Mouse (Mus musculus) right cerebral cortex, postnatal 4 days (tissue): ENCODE data around the gene Pctp.

Experiments used
- DNase-seq: peaks from one replicate; pipeline ENCODE4 v3.0.0-alpha.2; 2022

The Pctp gene

DNA sequence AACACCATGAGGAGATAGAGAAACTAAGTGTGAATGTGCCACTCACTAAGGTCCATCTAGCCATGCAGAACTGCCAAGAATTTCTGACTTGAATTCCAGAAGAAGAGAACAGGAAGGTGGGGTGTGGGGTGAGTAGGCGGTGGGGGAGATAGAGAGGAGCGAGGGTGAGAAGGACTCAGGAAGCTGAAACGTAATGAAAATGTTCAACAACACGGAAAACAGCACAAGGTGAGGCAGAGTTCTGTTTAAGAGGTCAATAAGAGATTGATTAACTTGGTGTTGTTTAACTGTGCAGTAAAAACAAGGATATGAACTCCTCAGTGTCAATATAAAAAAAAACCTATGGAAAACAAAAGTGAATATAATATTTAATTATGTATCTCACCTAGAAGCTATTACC, 3.4 kb upstream of the Pctp start:
- DNase-seq, result no peak

DNA sequence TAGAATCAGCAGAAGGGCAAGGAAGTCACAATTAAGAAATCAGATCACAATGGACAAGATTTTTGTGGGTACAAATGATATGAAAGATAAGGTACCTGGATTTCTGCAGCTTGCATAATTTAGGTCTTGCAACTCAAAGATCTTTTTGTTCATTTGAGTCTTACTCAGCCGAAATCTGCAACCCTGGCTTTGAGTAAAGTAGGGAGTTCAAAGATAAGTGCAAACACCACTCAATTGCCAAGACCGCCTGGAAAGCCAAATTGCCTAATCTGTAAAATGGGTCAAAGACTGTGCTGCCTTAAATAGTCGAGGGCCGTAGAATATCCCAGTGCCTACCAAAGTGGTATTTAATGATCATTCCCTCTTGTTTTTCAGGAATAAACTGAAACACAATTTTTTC, 692 bp upstream of the Pctp start:
- no peak for DNase-seq

DNA sequence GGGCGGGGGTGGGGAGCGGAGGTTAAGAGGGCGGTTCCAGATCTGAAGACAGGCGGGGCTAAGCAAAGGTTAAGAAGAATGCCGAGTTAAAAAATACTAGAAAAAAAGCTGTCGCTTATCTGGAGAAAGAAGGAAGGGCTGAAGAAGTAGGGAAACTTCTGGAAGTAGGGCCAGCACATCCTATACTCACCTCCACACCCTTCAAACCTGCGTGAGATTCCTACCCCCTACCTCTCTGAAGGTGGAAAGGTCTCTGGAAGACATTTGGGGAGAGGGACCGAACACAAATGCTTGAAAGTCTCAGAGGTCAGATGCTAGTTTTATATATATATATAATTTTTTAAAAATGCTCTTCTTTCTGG, 274 bp upstream of the Pctp start:
- DNase-seq, result no peak

DNA sequence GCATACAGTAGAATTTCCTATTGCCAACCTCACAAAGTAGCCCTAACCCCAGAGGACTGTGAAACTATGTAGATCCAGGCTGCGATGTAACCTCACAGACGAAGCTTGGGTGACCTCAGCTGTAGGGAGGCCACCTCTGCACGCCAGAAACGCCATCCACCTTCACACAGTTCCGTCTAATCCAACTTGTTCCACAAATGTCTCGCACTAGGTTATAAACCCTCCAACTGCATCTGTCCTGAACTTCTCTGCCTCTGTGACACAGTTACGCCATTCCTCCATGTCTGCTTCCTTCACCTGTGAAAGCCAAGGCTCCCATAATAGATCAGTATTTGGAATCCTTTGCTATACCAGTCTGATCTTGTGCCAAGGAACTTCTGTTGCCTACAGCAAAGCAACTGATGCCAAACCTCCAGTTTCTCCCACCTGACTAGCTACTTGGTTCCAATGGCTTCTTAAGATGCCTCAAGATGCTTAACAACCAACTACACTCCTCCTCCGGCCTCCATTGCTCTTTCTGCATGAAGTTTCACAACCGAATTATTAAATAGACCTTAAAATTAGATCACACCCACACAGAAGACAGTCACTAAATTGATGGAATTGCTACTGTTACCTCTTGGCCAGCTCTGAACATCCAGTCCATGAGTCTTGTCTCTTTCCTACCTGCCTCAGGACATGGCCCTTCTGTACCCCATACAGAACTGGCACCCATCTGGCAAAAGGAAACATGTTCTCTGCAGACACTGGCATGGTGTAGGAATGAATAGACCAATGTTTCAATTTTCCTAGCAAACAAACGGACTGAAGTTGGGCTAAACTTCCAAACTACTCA, 1.1 kb downstream of the Pctp start:
- DNase-seq, result no peak

DNA sequence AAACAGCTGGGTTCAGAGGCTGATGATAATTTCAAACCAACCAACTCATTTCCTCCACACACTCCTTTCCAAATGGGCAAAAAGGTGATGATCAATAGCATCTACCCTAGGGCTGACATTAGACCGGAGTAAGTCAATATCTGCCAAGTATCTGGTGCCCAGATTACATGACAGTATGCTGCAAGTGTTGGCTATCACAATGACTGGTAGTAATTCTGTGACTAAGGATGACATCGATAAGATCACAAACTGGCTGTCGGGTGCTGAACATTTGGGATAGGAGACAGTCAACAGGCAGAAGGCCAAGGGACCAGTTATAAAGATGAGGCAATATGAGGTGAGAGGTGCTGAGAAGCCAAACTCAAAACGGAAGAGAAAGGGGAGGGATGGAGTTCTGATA, 2.0 kb downstream of the Pctp start:
- DNase-seq, result no peak

DNA sequence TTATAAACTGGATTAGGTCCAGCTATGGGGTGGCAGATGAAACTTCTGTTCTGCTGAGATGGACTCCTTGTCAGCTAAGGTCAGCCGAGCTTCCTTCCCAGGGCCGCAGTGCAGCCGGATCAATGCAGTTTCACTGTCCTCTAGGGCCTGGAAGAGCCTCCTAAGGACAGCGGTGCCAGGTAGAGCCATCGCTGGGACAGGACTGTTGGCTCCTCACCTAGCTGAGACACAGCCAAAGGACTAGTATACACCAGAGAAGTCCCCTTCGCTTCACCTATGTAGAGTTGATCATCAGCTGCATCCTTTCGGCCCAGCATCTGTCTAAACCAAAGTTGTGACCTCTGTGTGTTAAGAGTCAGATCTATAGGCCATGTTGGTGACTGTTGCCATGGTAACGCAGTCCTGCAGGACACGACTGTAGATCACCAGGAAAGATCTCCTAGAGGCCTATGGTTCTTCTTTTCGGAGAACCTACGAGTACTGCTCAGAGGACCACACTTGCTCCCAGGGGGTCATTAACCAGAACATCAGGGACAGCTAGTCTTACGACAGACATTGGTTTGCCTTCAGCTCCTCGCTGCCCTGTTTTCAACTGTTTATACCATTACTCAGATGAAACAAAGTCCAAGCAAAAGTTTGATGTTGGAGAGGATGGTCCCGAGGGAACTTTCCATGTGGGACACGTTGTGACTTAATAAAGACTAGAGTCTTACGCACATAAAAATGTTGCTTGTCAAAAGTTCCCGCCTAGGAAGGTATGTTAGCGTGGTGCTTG, 3.5 kb downstream of the Pctp start:
- no peak for DNase-seq

DNA sequence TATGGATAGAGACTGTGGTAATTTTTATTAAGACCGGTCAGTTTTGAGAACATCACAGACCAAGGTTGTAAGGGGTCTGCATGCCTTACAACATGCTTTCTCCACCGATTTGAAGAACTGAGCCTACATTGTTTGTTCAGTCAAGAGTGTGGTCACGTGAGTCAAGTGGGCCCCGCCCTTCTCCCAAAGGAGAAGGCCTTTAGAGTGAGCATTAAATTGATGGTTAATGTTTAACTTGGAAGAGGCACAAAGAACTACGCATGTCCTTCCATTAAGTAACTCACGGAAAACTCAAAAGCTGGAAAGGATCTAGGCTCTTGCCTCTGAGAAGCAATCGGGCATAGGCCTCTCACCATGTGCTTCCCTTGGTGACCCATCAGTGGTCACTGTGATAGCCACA, 5.8 kb downstream of the Pctp start:
- no peak for DNase-seq

DNA sequence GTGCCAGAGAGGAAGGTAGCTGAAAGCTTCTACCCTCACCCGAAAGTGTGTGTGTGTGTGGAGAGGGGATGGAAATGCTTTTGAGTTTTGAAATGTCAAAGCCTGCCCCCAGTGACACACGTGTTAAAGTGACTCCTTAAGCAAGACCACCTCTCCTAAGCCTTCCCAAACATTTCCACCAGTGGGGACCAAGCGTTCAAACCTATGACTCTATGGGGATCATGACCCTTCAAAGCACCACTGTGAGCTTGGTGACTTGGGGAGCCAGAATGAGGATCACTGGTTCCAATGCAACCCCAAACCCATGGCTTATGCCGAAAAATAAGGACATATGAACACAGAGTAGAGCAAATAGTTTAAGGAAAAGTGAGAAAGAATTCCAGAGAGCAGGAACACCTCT, 6.3 kb downstream of the Pctp start:
- DNase-seq, result no peak

DNA sequence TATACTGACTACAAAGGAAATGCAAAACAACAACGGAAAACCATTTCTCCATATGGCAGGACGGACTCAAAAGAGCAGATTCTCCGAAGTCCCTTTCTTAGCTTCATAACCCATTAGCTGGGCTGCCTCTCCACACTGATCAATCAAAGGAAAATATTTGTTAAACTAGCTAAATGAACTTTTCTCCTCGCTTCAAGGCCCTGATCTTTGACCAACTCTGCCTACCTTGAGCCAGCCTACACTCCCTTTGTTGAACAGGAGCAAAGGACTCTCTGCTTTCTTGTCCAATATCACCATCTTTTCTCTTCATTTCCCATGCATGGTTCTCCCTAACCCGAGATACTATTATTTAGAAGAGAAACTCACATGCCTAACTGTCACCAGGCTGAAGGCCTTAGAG, 7.1 kb downstream of the Pctp start:
- no peak for DNase-seq

DNA sequence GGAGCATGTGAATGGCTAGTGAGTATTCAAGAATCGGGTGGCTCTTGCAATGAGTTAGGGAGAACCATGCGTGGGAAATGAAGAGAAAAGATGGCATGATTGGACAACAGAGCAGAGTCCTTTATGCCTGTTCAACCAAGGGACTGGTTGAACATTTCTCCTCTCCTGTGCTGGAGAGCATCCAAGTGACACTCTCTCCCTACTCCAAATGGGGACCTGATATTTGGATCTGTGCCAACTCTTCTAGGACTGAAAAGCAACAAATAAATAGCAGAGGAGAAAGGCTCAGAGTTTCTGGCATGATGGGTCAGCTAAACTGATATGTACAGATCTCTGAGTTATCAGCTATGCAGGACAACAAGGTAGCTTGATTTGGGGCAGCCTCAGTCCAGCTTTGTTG, 8.0 kb downstream of the Pctp start:
- DNase-seq, result no peak

DNA sequence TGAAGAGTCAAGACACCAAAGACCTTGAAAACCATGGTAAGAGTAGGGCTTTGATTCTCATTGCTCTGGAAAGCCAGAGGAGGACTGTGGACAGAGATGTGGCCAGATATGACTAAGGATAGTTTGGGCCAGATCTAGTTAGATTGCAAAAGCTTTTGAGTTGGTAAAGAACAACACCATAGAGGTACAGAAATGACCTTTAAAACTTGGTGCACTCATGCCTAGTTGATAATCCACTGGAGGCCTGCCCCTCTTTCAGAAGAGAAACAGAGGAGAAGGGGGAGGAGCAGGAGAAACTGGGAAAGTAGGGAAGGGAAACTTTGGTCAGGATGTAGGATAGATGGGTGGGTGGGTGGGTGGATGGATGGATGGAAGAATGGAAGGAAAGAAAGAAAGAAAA, 11.0 kb downstream of the Pctp start:
- DNase-seq, result no peak

DNA sequence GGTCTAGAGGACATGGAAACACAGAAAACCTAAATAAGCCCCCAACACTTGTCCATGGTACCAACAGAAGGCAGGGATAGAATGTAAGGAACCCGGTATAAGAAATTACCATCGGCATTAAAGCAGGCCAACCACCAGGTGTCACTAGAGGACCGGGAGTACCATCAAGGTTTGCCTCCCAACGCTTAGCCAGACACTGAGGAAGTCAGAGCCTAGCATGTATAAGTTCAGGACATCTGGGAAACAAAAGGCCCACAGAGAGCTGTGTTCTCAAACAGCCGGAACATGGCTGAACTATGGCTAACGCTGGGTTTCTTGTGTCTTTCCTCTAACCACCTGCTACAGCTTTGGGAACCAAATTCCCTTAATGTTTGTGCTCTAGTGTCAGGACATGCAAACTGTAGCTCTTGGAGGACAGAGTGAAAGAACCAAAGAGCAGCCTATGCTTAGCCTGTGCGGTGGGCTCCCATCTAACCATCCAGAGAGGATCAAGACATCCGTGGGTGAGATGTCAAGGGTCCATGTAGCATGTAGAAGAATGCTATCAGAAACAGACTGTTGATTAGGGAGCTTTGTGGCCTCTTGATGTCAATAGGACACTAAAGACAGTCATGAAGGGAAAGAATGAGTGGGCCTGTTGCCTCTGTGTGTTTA, 13.6 kb downstream of the Pctp start:
- peak; percentile 81 for DNase-seq

DNA sequence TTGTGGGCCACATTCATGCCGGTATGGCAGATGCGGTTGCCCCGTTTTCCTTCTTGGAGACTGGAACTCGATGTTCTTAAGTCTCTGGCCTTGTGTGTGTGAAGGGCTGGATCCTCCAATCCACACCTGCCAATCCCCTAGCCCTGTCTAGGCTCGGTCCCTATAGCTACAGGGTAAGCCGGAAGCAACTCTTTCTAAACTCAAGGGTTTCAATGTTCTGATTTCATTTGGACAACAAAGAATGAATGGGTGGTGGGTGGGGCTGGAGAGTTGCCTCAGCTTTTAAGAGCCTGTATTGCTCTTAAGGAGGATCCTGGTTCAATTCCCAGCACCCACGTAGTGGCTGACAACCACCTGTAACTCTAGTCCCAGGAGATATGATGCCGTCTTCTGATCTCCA, 16.2 kb downstream of the Pctp start:
- no peak for DNase-seq

DNA sequence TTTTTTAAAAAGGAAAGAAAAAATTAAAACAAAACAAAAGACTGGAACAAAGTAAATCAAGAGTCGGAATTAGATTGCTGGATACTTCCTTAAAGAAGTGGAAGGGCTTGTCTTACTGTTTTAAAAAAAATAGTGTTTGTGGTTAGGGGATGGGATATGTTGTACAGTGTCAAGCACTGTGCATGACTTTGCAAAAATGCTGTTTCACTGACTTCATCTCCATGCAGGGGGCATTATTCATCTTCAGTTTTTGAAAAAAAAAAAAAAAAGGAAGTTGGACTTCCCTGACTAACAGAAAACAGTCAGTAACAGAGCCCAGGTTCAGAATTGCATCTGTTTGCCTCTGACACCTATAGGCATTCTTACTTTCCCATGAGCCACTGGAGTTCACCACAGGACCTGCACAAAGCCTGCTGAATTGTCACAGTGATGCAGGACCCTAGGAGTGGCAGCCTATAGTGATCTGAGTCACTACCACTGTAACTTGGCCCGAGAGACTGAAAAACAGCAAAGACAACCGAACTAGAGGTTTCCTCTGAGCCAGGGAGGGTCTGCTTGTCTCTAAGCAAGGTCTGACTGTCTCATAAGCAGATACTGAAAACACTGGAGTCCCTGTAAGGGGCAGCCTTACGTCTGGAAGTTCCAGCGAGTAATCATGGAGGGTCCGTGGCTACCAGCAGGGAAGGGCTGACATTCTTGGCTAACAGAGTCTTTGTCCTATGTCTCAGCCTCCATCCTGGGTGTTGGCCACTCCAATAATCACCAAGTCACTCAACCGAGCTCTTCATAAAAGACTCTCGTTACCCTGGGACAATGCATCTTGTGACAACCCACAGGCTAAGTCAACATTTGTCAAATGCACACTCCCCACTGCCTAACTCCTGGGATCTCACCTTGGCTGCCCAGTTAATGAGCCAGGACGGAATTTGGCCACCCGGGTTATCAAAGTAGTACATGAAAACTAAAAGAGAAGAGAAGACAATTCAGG, 17.2 kb downstream of the Pctp start:
- DNase-seq, result no peak

DNA sequence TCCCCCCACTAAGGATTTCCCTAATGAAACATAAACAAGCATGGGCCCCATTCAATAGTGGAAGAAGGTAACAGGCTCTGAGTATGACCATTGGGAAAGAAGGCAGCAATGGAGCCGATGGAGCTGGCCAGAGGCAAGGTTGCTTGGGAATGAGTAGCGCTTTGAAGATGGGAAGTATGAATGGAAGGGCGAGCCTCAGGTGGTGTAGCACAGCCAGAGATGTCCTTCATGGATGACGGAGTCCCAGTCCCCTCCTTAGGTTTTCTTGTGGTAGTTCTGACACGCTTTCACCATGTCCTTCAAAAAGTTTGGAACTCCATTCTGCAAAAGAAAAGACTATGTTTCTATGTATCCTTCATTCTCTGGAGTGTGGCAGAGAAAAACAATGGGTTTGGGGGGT, 18.3 kb downstream of the Pctp start:
- DNase-seq, result no peak

DNA sequence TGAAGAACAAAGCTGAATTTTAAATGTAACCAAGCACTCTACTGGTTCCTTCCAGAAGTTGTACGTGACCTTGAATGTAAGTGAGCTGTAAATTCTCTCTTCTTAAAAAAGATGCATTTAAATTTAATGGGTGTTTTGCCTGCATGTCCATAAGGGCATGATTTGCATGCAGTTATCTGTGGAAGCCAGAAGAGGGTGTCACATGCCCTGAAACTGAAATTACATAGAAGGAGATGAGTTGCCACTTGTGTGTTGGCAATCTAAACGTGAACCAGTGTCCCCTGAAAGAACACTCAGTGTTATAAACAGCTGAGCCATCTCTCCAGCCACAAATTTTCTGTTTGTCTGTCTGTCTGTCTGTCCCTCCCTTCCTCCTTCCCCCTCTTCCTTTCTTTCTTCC, 19.8 kb downstream of the Pctp start:
- no peak for DNase-seq

DNA sequence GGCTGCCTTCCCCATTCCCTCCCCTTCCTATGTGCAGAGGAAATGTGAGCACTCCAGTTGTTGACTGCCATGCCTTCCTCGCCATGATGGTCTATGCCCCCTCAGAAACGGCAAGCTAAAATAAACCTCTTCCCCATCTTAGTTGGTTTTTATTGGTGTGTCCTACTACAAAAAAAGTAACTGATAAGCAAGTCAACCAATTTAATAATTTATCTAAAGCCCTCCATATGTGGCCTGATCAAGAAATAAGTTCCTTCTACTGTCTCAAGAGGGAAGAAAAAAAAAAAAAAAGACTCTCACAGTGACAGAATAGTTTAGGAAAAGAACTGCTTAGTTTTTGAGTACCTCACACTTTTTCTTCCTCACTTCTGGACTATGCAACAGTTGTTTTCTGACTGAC, 22.6 kb downstream of the Pctp start:
- no peak for DNase-seq

DNA sequence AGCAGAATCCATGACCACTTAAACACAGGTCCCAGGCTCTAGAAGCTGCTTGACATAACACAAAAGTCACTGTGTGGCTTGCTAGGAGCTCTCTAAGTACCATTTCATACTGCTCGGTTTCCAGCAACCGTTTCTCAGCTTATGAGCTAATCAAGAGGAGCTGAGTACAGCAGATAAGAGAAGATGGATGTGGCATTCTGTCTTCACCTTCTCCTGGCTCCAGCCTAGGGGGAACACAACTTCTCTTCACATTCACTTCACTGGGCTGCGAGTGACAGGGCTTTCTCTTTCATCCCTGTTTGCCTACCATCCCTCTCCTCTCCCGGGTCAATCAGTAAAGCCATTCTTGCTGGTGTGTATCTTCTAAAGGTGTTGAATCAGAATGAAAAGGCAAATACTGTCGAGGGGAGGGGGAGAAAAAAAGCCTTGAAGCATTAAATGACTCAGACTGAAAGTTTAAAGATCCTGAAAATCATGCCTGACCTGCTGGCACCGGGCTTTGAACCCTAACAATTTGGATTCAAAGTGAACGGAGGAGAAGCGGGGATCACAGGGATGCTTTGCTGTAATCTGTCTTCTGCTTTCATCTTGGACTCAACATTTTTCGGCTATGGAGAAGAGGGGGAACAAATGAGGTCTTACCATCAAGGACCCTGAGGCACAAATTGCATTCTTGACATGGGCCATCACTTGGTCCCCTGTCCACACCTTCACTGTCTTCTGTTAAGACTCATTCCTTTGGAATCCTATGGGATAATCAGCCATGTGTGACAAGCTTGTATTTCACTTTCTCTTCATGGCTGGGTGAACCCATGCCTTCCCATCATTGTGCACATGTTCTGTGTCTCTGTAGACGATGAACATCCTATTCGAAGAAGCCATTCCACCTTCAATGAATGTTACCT, 23.5 kb downstream of the Pctp start:
- DNase-seq, result no peak

DNA sequence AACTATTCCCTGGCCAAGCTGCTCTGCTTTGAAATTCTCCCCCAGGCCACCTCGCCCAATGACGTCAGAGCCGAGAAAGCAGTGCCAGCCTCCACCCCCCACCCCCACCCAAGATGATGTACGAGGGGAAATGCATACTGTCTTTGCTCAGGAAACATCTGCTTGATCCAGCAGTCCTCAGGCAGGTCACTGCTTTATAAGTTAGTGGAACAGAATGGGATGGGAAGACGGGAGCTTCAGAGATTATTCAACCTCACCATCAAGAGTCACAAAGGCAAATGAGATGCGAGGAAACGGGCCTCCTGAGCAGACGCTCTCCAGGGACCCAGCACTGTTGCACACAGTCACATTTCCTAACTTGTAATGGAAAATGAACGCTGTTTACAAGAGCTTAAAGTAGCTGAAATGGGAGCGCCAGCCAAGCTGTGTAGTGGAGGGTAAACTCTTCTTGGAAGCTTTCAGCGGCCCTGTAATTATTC, 24.3 kb downstream of the Pctp start:
- DNase-seq, result no peak

DNA sequence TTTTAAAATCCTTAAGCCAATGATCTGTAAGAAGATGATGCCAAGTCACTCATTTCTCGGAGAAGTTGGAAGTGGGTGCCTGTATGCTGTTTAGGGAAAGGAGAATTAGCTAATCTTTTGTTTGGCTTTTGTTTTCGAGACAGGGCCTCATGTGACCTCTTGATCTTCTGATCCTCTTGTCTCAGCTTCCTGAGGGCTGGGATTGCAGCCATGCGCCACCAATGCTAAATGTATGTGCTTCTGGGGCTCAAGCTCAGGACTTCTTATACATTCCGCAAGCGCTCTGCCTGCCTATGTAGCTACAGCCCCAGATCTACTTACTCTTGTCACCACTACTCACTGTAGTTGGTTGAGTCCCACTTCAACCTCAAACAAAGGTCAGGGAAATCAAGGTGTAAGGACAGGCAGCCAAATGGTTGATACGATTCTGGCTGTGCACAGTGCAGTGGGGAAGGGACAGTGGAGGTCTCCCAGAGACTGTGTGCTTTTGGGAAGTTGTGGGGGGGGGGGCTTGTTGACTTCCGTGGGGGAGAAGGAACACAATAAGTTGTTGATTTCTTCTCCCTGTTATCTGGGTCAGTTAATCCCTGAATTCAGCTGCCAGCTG, 24.8 kb downstream of the Pctp start:
- no peak for DNase-seq

DNA sequence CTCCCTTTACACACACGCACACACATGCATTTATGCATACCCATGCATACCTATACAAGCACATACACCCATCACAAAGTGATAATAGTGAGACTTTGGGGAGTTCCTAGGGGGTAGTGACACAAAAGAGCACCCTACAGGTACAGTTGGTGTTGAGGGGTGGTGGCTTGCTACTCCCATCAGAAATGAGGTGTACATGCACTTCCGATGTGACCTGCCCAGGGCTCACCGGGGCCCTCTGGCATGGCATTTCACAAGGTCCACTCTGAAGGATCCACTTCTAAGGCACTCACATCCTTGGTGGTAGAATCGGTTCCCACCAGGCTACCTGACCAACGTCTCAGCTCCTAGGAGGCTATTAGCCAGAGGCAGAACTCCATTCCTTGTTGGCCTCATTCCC, 26.3 kb downstream of the Pctp start:
- DNase-seq, result no peak
